Mouse (Mus musculus): Measurements from ENCODE around the gene Akap2. TPM values are rescaled to one million over a fixed set of nuclear protein-coding genes. Genes with fewer than 3 reads are reported as not detected.

Gene Akap2
- polyA plus RNA-seq, 1 experiment from 2014 or later, result 38.2 TPM

DNA sequence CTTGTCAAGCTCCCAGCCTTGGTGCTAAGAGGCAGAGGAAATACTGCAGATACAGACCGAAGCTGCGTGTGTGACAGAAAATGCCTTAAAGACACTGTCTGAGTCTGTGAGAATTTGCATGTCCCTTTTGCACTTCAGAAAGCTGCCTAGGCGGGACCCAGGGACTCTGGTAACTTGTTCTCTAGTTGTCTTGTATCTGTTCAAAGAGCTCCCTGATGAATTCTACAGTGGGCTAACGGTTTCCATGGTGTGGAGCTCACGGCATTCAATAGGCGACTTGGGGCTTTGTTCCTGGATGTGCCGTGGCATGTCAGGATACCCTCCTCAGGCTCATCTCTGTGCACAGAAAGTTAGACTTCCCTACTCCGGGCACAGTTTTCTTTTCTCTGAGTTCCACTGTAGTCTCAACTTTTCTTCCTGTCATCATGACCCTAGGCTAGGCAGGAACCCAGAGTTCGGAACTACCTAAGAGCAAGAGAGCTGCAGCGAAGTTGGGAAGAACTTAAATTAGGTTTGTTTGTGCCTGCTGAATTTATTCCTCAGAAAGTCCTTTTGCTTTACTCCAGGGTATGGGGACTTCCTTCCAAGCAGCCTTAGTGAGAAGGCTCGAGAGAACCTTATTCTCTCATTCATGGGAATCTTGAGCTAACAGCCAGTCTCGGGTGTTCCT lies 128.2 kb downstream of the Akap2 start:
- H3K4me3 ChIP-seq (ENCODE audit: low read depth, low read length), result peak overlapping the region; percentile 31
- peak; percentile 62 for DNase-seq (ENCODE audit: low spot score)
- H3K4me1 ChIP-seq (replicated peaks; ENCODE audit: control insufficient read depth, insufficient read depth, low read length), result peaks cover 4% of the 10 kb centered on the region
- peak overlapping the region; percentile 36 for H3K4me2 ChIP-seq (replicated peaks; ENCODE audit: low read depth, low read length)
- no peaks in the 10 kb centered on the region for H3K36me3 ChIP-seq (ENCODE audit: control insufficient read depth, insufficient read depth, low read length)
- H3K27ac ChIP-seq (ENCODE audit: low read depth, low read length), result peak overlapping the region; percentile 82
- H3K27me3 ChIP-seq (ENCODE audit: control insufficient read depth, insufficient read depth, low read length), result no peaks in the 10 kb centered on the region
- WGBS, result 12% methylated on average over 12 of the region's 12 CpGs
- H3K9me3 ChIP-seq (ENCODE audit: control insufficient read depth, low read length), result no peaks in the 10 kb centered on the region
- H3K9ac ChIP-seq (ENCODE audit: low read depth, low read length), result peak overlapping the region; percentile 46
- ATAC-seq (ENCODE audit: low FRiP score), result peak; percentile 49

DNA sequence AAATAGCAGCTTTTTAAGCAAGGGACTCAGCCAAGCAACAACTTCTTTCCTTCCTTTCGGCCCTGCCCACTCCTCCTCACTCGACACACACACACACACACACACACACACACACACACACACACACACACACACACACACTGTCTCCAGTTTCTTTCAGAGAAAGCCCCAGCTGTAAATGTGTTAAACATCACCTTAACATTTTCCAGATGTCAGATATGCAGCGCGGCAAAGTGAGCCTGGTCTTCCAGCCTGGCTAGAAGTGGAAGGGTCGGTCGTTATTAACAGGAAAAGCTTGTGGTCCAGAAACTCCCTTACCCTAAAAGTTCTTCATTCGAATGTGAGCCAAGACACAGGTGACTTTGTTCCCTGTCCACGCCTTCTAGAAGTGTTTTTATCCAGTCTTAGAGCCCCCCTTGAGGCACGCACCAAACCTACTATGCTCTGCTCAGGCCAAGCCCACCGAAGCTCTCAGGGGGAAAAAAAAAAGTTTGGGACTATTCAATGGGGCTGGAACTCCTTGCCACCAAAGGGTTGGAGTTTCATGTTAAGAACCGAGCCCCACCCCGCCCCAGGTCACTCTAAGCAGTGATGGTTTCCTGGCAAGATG lies 129.0 kb downstream of the Akap2 start:
- DNase-seq (ENCODE audit: low spot score) (peak; percentile 53), ATAC-seq (ENCODE audit: low FRiP score) (no peak)
- Histone ChIP-seq H3K4me1 (replicated peaks; ENCODE audit: control insufficient read depth, insufficient read depth, low read length) (peaks cover 4% of the 10 kb centered on the region), H3K27ac (ENCODE audit: low read depth, low read length) (peak overlapping the region; percentile 82), H3K36me3 (ENCODE audit: control insufficient read depth, insufficient read depth, low read length) (no peaks in the 10 kb centered on the region), H3K27me3 (ENCODE audit: control insufficient read depth, insufficient read depth, low read length) (no peaks in the 10 kb centered on the region), H3K9me3 (ENCODE audit: control insufficient read depth, low read length) (no peaks in the 10 kb centered on the region), H3K9ac (ENCODE audit: low read depth, low read length) (peak overlapping the region; percentile 46), H3K4me2 (replicated peaks; ENCODE audit: low read depth, low read length) (peak overlapping the region; percentile 36), H3K4me3 (ENCODE audit: low read depth, low read length) (peak overlapping the region; percentile 31)
- WGBS, result 41% methylated on average over 12 of the region's 12 CpGs

DNA sequence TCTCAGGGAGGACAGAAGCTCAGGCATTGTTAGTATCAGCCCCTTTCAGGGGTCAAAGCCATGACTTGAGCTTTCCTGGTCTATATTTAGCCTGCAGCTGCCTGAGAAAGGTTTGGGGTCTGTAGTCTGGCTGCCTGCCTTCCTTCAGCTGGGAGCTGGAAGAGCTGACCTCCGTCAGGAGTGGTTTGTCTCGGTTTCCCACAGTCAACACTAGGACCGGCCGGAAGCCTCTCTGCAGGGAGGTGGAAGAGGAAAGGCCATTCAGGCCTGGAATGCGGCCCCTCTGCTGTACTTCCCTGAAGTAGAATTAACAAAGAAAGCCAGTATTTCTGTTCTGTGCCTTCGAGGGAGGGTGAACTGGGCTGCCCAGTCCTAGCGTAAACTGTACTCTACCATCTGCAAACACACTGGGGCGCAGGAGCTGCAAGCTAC lies 129.6 kb downstream of the Akap2 start:
- Histone ChIP-seq H3K4me3 (ENCODE audit: low read depth, low read length) (no peak overlapping the region), H3K4me2 (replicated peaks; ENCODE audit: low read depth, low read length) (peak overlapping the region; percentile 36)
- WGBS, result 14% methylated on average over 8 of the region's 8 CpGs

DNA sequence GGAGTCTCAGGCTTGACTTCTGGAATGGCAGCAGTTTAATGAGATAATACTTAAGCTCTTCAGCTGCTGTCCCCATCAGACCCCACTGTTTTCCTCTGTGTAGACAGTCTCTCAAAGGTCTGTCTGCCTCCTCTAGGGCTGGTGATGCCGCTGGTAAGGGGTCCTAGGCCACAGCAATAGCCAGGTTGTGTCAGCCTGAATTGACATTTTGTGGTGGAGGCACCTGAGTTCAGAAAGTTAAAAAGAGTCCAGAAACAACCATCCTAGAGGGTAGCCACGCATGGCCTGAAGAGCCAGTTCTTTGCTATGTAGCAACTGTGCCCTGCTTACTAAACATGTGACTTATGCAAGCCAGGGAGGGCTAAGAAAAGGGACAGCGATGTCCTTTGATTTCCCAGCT lies 130.2 kb downstream of the Akap2 start:
- H3K4me3 ChIP-seq (ENCODE audit: low read depth, low read length), result no peak overlapping the region
- H3K27ac ChIP-seq (ENCODE audit: low read depth, low read length), result no peak overlapping the region; the same call in 1 of the 2 replicates
- H3K4me1 ChIP-seq (replicated peaks; ENCODE audit: control insufficient read depth, insufficient read depth, low read length), result peaks cover 4% of the 10 kb centered on the region
- DNase-seq (ENCODE audit: low spot score) (no peak), ATAC-seq (ENCODE audit: low FRiP score) (no peak)
- 84% methylated on average over 3 of the region's 3 CpGs for WGBS
- H3K27me3 ChIP-seq (ENCODE audit: control insufficient read depth, insufficient read depth, low read length), result no peaks in the 10 kb centered on the region
- no peak overlapping the region for H3K9ac ChIP-seq (ENCODE audit: low read depth, low read length)
- no peaks in the 10 kb centered on the region for H3K36me3 ChIP-seq (ENCODE audit: control insufficient read depth, insufficient read depth, low read length)
- H3K4me2 ChIP-seq (replicated peaks; ENCODE audit: low read depth, low read length), result no peak overlapping the region
- no peaks in the 10 kb centered on the region for H3K9me3 ChIP-seq (ENCODE audit: control insufficient read depth, low read length)

More for the DNA sequence above, 129.6 kb downstream of the Akap2 start:
- peaks cover 4% of the 10 kb centered on the region for H3K4me1 ChIP-seq (replicated peaks; ENCODE audit: control insufficient read depth, insufficient read depth, low read length)
- ATAC-seq (ENCODE audit: low FRiP score) (no peak), DNase-seq (ENCODE audit: low spot score) (peak; percentile 54)
- peak overlapping the region; percentile 82 for H3K27ac ChIP-seq (ENCODE audit: low read depth, low read length)
- no peaks in the 10 kb centered on the region for H3K27me3 ChIP-seq (ENCODE audit: control insufficient read depth, insufficient read depth, low read length)
- no peak overlapping the region for H3K9ac ChIP-seq (ENCODE audit: low read depth, low read length)
- no peaks in the 10 kb centered on the region for H3K36me3 ChIP-seq (ENCODE audit: control insufficient read depth, insufficient read depth, low read length)
- no peaks in the 10 kb centered on the region for H3K9me3 ChIP-seq (ENCODE audit: control insufficient read depth, low read length)

DNA sequence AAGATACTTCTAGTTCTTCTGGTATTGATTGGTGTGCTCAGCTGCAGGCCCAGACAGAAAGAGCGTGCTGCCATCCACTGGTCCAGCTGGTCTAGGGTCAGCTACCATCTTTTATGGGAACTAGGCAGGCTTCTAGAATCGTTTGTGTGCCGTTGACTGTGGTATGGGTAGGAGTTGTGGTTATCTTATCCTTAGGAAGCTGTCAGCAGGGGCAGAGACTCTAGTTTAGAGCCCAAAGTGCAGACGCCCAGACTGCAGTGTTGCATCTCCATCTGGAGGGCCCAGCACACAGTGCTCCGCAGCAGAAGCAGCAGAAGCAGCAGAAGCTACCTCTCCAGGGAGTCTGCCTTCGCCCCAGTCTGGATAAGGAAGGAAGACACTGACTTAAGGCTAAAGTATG lies 132.0 kb downstream of the Akap2 start:
- no peak overlapping the region for H3K4me3 ChIP-seq (ENCODE audit: low read depth, low read length)
- H3K9me3 ChIP-seq (ENCODE audit: control insufficient read depth, low read length), result no peaks in the 10 kb centered on the region
- H3K4me1 ChIP-seq (replicated peaks; ENCODE audit: control insufficient read depth, insufficient read depth, low read length), result peaks cover 4% of the 10 kb centered on the region
- no peak overlapping the region for H3K9ac ChIP-seq (ENCODE audit: low read depth, low read length)
- DNase-seq (ENCODE audit: low spot score), result no peak
- ATAC-seq (ENCODE audit: low FRiP score), result no peak
- H3K4me2 ChIP-seq (replicated peaks; ENCODE audit: low read depth, low read length), result no peak overlapping the region
- H3K36me3 ChIP-seq (ENCODE audit: control insufficient read depth, insufficient read depth, low read length), result no peaks in the 10 kb centered on the region
- H3K27me3 ChIP-seq (ENCODE audit: control insufficient read depth, insufficient read depth, low read length), result no peaks in the 10 kb centered on the region
- no peak overlapping the region for H3K27ac ChIP-seq (ENCODE audit: low read depth, low read length)
- 83% methylated on average over 6 of the region's 6 CpGs for WGBS

DNA sequence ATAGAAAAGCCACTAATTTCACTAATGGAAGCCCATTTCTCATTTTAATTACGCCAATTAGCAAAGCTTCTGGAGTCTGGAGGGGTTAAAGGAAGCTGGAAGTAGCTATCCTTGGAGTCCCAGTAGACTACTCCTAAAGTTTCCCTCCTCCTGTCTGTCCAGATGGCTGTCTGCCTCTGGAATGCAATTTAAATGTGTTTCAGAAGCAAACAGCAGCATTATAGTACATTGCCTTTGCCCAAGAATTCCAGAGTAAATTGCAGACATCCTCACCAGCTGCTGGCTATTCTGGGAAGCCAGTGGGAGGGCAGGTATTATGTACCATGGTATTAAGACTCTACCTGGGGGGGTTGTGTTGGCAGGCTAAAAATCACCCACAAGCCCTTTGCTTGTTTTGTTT lies 134.3 kb downstream of the Akap2 start:
- H3K36me3 ChIP-seq (ENCODE audit: control insufficient read depth, insufficient read depth, low read length), result peaks cover 14% of the 10 kb centered on the region; the same call in 1 of the 2 replicates
- H3K9me3 ChIP-seq (ENCODE audit: control insufficient read depth, low read length), result no peaks in the 10 kb centered on the region
- DNase-seq (ENCODE audit: low spot score), result no peak
- WGBS, result 95% methylated on average over 1 of the region's 1 CpGs
- H3K27me3 ChIP-seq (ENCODE audit: control insufficient read depth, insufficient read depth, low read length), result no peaks in the 10 kb centered on the region
- H3K4me3 ChIP-seq (ENCODE audit: low read depth, low read length), result no peak overlapping the region
- H3K27ac ChIP-seq (ENCODE audit: low read depth, low read length), result no peak overlapping the region
- H3K9ac ChIP-seq (ENCODE audit: low read depth, low read length), result no peak overlapping the region
- H3K4me1 ChIP-seq (replicated peaks; ENCODE audit: control insufficient read depth, insufficient read depth, low read length), result no peaks in the 10 kb centered on the region; the same call in 1 of the 2 replicates
- ATAC-seq (ENCODE audit: low FRiP score), result no peak
- no peak overlapping the region for H3K4me2 ChIP-seq (replicated peaks; ENCODE audit: low read depth, low read length)

DNA sequence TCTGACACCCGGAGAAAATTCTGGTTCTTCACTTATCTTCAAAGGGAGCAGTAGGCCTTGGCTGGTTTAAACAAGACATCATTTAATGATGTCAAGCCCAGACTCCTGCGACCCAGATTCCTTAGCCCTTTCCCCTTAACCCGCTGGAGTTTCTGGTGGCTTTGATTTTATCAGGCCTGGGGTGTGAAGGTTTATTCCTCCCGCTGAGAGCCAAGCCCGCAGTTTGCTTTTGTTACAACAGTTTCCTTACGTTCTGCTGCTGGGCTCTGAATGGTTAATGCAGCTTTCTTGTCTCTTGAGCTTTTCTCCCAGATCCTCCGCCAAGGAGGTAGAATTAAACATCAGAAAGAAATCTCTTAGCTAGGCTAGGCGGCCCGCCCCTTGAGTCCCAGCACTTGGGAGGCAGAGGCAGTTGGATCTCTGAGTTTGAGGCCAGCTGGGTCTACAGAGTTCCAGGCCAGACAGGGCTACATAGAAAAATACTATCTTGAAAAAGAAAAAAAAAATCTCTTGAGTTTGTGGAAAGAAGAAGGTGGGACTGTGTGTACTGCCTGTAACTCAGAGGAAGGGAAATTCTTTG lies 135.1 kb downstream of the Akap2 start:
- DNase-seq (ENCODE audit: low spot score) (no peak), ATAC-seq (ENCODE audit: low FRiP score) (no peak)
- Histone ChIP-seq H3K4me3 (ENCODE audit: low read depth, low read length) (no peak overlapping the region), H3K36me3 (ENCODE audit: control insufficient read depth, insufficient read depth, low read length) (peaks cover 18% of the 10 kb centered on the region; the same call in 1 of the 2 replicates), H3K27me3 (ENCODE audit: control insufficient read depth, insufficient read depth, low read length) (no peaks in the 10 kb centered on the region), H3K9ac (ENCODE audit: low read depth, low read length) (no peak overlapping the region), H3K9me3 (ENCODE audit: control insufficient read depth, low read length) (no peaks in the 10 kb centered on the region), H3K4me2 (replicated peaks; ENCODE audit: low read depth, low read length) (no peak overlapping the region), H3K4me1 (replicated peaks; ENCODE audit: control insufficient read depth, insufficient read depth, low read length) (no peaks in the 10 kb centered on the region), H3K27ac (ENCODE audit: low read depth, low read length) (no peak overlapping the region)
- WGBS, result 42% methylated on average over 9 of the region's 9 CpGs

DNA sequence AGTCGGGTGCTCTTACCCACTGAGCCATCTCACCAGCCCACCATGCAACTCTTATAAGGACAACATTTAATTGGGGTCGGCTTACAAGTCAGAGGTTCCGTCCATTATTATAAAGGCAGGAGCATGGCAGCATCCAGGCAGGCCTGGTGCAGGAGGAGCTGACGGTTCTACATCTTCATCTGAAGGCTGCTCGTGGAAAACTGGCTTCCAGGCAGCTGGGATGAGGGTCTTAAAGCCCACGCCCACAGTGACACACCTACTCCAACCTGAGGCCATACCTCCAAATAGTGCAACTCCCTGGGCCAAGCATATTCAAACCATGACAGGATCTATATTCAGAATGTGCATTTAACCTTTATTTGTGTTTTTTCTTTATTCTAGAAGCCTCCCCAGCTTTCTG lies 136.7 kb downstream of the Akap2 start:
- H3K36me3 ChIP-seq (ENCODE audit: control insufficient read depth, insufficient read depth, low read length), result peaks cover 18% of the 10 kb centered on the region; the same call in 1 of the 2 replicates
- H3K4me3 ChIP-seq (ENCODE audit: low read depth, low read length), result no peak overlapping the region
- H3K4me2 ChIP-seq (replicated peaks; ENCODE audit: low read depth, low read length), result no peak overlapping the region
- 90% methylated on average over 6 of the region's 6 CpGs for WGBS
- no peak overlapping the region for H3K27ac ChIP-seq (ENCODE audit: low read depth, low read length)
- ATAC-seq (ENCODE audit: low FRiP score) (no peak), DNase-seq (ENCODE audit: low spot score) (no peak)
- H3K27me3 ChIP-seq (ENCODE audit: control insufficient read depth, insufficient read depth, low read length), result no peaks in the 10 kb centered on the region
- H3K9ac ChIP-seq (ENCODE audit: low read depth, low read length), result no peak overlapping the region
- H3K9me3 ChIP-seq (ENCODE audit: control insufficient read depth, low read length), result no peaks in the 10 kb centered on the region
- H3K4me1 ChIP-seq (replicated peaks; ENCODE audit: control insufficient read depth, insufficient read depth, low read length), result no peaks in the 10 kb centered on the region
